Mouse (Mus musculus) megakaryocyte, embryonic 14.5 days (primary cell): ENCODE results near the gene Adssl1.

Experiments
- FLI1 ChIP-seq: IDR thresholded peaks from 2 replicates; pipeline ENCODE4 v1.6.1; 2012; ENCODE audit warnings: low read length, inconsistent platforms, mixed read lengths
- GATA1 ChIP-seq: IDR thresholded peaks from 3 replicates; pipeline ENCODE4 v1.6.1; 2012; ENCODE audit warnings: mixed read lengths, low read length, inconsistent platforms, borderline replicate concordance

GRCm38 (mm10) chr12:112628928-112629721, 9.3 kb downstream of the Adssl1 start:
- TF ChIP-seq GATA1 (no peak), FLI1 (no peak)
